Mouse (Mus musculus): ENCODE measurements around the gene Trpc4ap.
"Not testable (repeated sequence)": the region's sequence is repeated elsewhere in the genome, so short reads cannot be mapped to it uniquely, and the experiment has no call there.

The Trpc4ap gene

GRCm38 (mm10) chr2:155610978-155611377 lies 81.2 kb downstream of the Trpc4ap start, which contains the start of gene Myh7b:
Gene Myh7b, plus strand, starts transcription at chr2:155611212.
- DNase-seq = no peak

GRCm38 (mm10) chr2:155606360-155606759 lies 85.8 kb downstream of the Trpc4ap start:
- DNase-seq = peak in 1 of 2 experiments; percentile 27

GRCm38 (mm10) chr2:155605236-155605589 lies 87.0 kb downstream of the Trpc4ap start:
- not testable (repeated sequence) for DNase-seq

- no peak for DNase-seq
Measured at GRCm38 (mm10) chr2:155604560-155605235, 87.5 kb downstream of the Trpc4ap start.

GRCm38 (mm10) chr2:155603707-155604106 lies 88.5 kb downstream of the Trpc4ap start:
- DNase-seq = no peak

GRCm38 (mm10) chr2:155595516-155595915 lies 96.7 kb downstream of the Trpc4ap start:
- DNase-seq = no peak

GRCm38 (mm10) chr2:155592854-155593283 lies 99.3 kb downstream of the Trpc4ap start:
- DNase-seq = no peak

GRCm38 (mm10) chr2:155592137-155592853 lies 99.9 kb downstream of the Trpc4ap start, which contains the start of gene Gss:
Gene Gss, minus strand, starts transcription at chr2:155592810.
- peak; percentile 100 for DNase-seq

GRCm38 (mm10) chr2:155591676-155592075 lies 100.5 kb downstream of the Trpc4ap start:
- DNase-seq = no peak

- DNase-seq = no peak
Measured at GRCm38 (mm10) chr2:155590876-155591275, 101.3 kb downstream of the Trpc4ap start.

- DNase-seq = no peak
Measured at GRCm38 (mm10) chr2:155589521-155589920, 102.7 kb downstream of the Trpc4ap start.

GRCm38 (mm10) chr2:155588136-155588535 lies 104.0 kb downstream of the Trpc4ap start:
- no peak for DNase-seq

- no peak for DNase-seq
Measured at GRCm38 (mm10) chr2:155585486-155585885, 106.7 kb downstream of the Trpc4ap start.

GRCm38 (mm10) chr2:155585082-155585481 lies 107.1 kb downstream of the Trpc4ap start:
- no peak for DNase-seq
